Mouse (Mus musculus) heart, postnatal 14 days (tissue): Measurements from ENCODE around the gene Ankle1. TPM values are rescaled to one million over a fixed set of nuclear protein-coding genes. Genes with fewer than 3 reads are reported as not detected.
A peak's percentile ranks its signal among the peaks of the same experiment; 100 is the strongest.
"Not testable (repeated sequence)": the region's sequence is repeated elsewhere in the genome, so short reads cannot be mapped to it uniquely, and the experiment has no call there.

Experiments
- DNase-seq, 2 experiments: peaks; one replicate each; pipeline ENCODE4 v3.0.0; 2021 to 2022
- intact Hi-C: fragments of 180-260 bp; cut with DNase I; formaldehyde crosslinking; loops from one replicate; pipeline ENCODE4 v1.15.1; 2025
- total RNA-seq, 2 experiments: library from RNA; stranded (reverse); gene quantifications; 2 replicates each; pipeline ENCODE4 v1.2.3; 2021

The Ankle1 gene
- total RNA-seq, 2 experiments from 2014 or later: 0.96 to 2.0 TPM

- no peak for DNase-seq
- intact Hi-C loops: no loop called here
Observed at GRCm38 (mm10) chr8:71403107-71403885, 2.5 kb upstream of the Ankle1 start.

- intact Hi-C loops: loop anchor here (2.0 kb wide), 1 partner anchor 29 kb away; no protein-coding TSS in a partner anchor
Observed at GRCm38 (mm10) chr8:71404011-71404410, 1.8 kb upstream of the Ankle1 start.

GRCm38 (mm10) chr8:71404951-71405351, 859 bp upstream of the Ankle1 start:
- no peak for DNase-seq
- intact Hi-C loops: loop anchor here (2.0 to 5.0 kb wide), 2 partner anchors 30 to 178 kb away; no protein-coding TSS in a partner anchor

More at GRCm38 (mm10) chr8:71404011-71404410, 1.8 kb upstream of the Ankle1 start:
- no peak for DNase-seq

- intact Hi-C loops: loop anchor here (2.0 to 5.0 kb wide), 2 partner anchors 66 to 179 kb away; no protein-coding TSS in a partner anchor
- DNase-seq: peak; percentile 67 to 76
Observed at GRCm38 (mm10) chr8:71406099-71407015, 547 bp downstream of the Ankle1 start.

- intact Hi-C loops: loop anchor here (2.0 to 5.0 kb wide), 2 partner anchors 67 to 180 kb away; no protein-coding TSS in a partner anchor
- DNase-seq: no peak
Observed at GRCm38 (mm10) chr8:71407441-71407840, 1.6 kb downstream of the Ankle1 start.

GRCm38 (mm10) chr8:71408231-71408630, 2.4 kb downstream of the Ankle1 start:
- DNase-seq: no peak
- intact Hi-C loops: loop anchor here (5.0 kb wide), 1 partner anchor 181 kb away; no protein-coding TSS in a partner anchor

GRCm38 (mm10) chr8:71411535-71412273, 5.9 kb downstream of the Ankle1 start:
- intact Hi-C loops: no loop called here
- DNase-seq: no peak

- DNase-seq: no peak
- intact Hi-C loops: no loop called here
Observed at GRCm38 (mm10) chr8:71422121-71422520, 16.3 kb downstream of the Ankle1 start.

- intact Hi-C loops, DNase-seq: not testable (repeated sequence)
Observed at GRCm38 (mm10) chr8:71432935-71433334, 27.1 kb downstream of the Ankle1 start.

GRCm38 (mm10) chr8:71437041-71437440, 31.2 kb downstream of the Ankle1 start:
- intact Hi-C loops: no loop called here
- DNase-seq: no peak

GRCm38 (mm10) chr8:71441404-71441803, 35.6 kb downstream of the Ankle1 start:
- DNase-seq: peak; percentile 62 to 73

GRCm38 (mm10) chr8:71445096-71445495, 39.3 kb downstream of the Ankle1 start:
- no peak for DNase-seq

More at GRCm38 (mm10) chr8:71441404-71441803, 35.6 kb downstream of the Ankle1 start:
- intact Hi-C loops: loop anchor here (1.0 to 5.0 kb wide), 3 partner anchors 80 to 221 kb away; partner anchors contain the start of gene Fam129c

GRCm38 (mm10) chr8:71451337-71451736, 45.5 kb downstream of the Ankle1 start:
- no peak for DNase-seq
- intact Hi-C loops: no loop called here

More at GRCm38 (mm10) chr8:71445096-71445495, 39.3 kb downstream of the Ankle1 start:
- intact Hi-C loops: no loop called here

GRCm38 (mm10) chr8:71451777-71452176, 46.0 kb downstream of the Ankle1 start:
- no peak for DNase-seq
- intact Hi-C loops: no loop called here

GRCm38 (mm10) chr8:71452669-71453068, 46.9 kb downstream of the Ankle1 start:
- intact Hi-C loops: no loop called here
- DNase-seq: no peak

GRCm38 (mm10) chr8:71454668-71455067, 48.9 kb downstream of the Ankle1 start:
- DNase-seq: no peak
- intact Hi-C loops: no loop called here

- intact Hi-C loops: no loop called here
- DNase-seq: no peak
Observed at GRCm38 (mm10) chr8:71456906-71457305, 51.1 kb downstream of the Ankle1 start.

GRCm38 (mm10) chr8:71457659-71458270, 52.0 kb downstream of the Ankle1 start:
- no peak for DNase-seq

More at GRCm38 (mm10) chr8:71457659-71458270, 52.0 kb downstream of the Ankle1 start:
- intact Hi-C loops: no loop called here
